Comparison of ENCODE assay signal across 16 mouse cellular contexts in the genomic region with DNA sequence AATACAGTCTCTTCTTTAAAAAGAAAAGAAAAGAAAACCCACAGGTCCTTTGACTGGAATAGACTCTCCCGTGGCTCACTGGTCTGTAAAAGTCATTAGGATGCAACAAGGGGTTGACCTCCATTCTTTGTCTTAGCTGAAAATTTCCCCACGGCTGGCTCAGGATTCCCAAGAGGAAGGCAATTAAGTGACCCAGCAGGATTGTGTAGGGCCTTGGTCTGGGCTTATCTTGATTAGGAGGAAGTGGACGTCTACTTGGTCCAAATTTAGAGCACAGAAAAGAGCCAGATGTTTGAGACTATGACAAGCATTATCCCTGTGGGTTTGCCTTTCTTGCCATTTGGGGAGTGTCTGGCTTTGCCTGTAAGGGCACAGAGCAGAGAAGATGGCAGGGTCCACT. TPM values are rescaled to one million over a fixed set of nuclear protein-coding genes. Genes with fewer than 3 reads are reported as not detected.
DNase-seq lines count a peak whose midpoint lies in the region.
"Had no signal": no experiment of that assay in that cellular context is flagged by ENCODE, and none has a peak within 500 bp of the region (broad histone marks: within the 10 kb centered on the region; RNA-seq: fewer than 3 reads in every experiment).

No protein-coding gene starts in this region.

- peak overlapping the region; percentile 36 for H3K27ac ChIP-seq in brown adipose tissue, adult 24 weeks (replicated peaks; ENCODE audit: low read depth, low read length)
- H3K27ac ChIP-seq: forebrain, embryonic 12.5 days; hindbrain, embryonic 13.5 days; layer of hippocampus, adult 2 months had no signal

- DNase-seq in kidney, adult 9 months, result peak; percentile 36
- DNase-seq in kidney, adult 18-20 months, result no peak
- DNase-seq in heart, adult 9 months (ENCODE audit: low spot score in 2 of 2), result peak; percentile 76 to 87
- DNase-seq in heart, postnatal 4 days, result peak; percentile 41
- no peak for DNase-seq in layer of hippocampus, adult 11-12 months (ENCODE audit: low spot score)
- DNase-seq in embryo, embryonic 9.5 days (ENCODE audit: extremely low spot score), result no peak
- DNase-seq: cerebellum, postnatal 10 days; gastrocnemius, postnatal 36 days; left cerebral cortex, postnatal 4 days; lung, adult 18-20 months; thymus, postnatal 4 days had no signal

- H3K4me1 ChIP-seq in brown adipose tissue, adult 24 weeks (ENCODE audit: control insufficient read depth, insufficient read depth, insufficient read length, low read length), result peaks cover 16% of the 10 kb centered on the region
- H3K4me1 ChIP-seq: forebrain, embryonic 12.5 days; hindbrain, embryonic 13.5 days had no signal

- no peak overlapping the region for H3K4me3 ChIP-seq in brown adipose tissue, adult 24 weeks (ENCODE audit: insufficient read depth, low read depth, low read length)
- H3K4me3 ChIP-seq: forebrain, embryonic 12.5 days; hindbrain, embryonic 13.5 days; layer of hippocampus, adult 2 months had no signal

RNA-seq across cellular contexts. Expression of gene Col15a1, which starts 58.0 kb away (rescaled TPM):
- 38.2 and 43.8 TPM in 2 replicates for polyA plus RNA-seq in brown adipose tissue, adult 24 weeks (2012; ENCODE audit: insufficient read depth, insufficient read length, missing spikeins)
- 100 to 1,000 TPM; 165 to 183 TPM for total RNA-seq in heart, postnatal 4 days (2021)
- polyA plus RNA-seq: G1E had no signal

RNA-seq across cellular contexts. Expression of gene Galnt12, which starts 58.3 kb away (rescaled TPM):
- polyA plus RNA-seq in brown adipose tissue, adult 24 weeks (2012; ENCODE audit: insufficient read depth, insufficient read length, missing spikeins), result 0.48 TPM in 1 of 2 replicates, not detected in the other
- total RNA-seq in heart, postnatal 4 days (2021), result 1 to 10 TPM in 1 of 2 experiments, under 1 TPM in 1; 0.83 to 1.4 TPM
- total RNA-seq: G1E; gastrocnemius, postnatal 36 days had no signal
- polyA plus RNA-seq: G1E had no signal

Comparison
In these comparisons a context has a peak if more than half of its experiments do, and no peak if none do; other contexts are left out.
1. DNase-seq: peak in kidney, adult 9 months (single experiment), heart, adult 9 months (2 of 2) and heart, postnatal 4 days (single experiment); none in kidney, adult 18-20 months (single experiment), layer of hippocampus, adult 11-12 months (single experiment) and embryo, embryonic 9.5 days (single experiment).